Mouse (Mus musculus) frontal cortex, postnatal 10 days (tissue): ENCODE results near the gene Tarsl2.
A peak's percentile ranks its signal among the peaks of the same experiment; 100 is the strongest.

Source experiments
- DNase-seq, 2 experiments: peaks; one replicate each; pipeline ENCODE4 v3.0.0; 2022; ENCODE audit warnings: low spot score in 2 of 2, mixed read lengths in 1 of 2

Tarsl2 gene

GRCm38 (mm10) chr7:65657490-65658120, 12.9 kb downstream of the Tarsl2 start:
- DNase-seq, result no peak

DNA sequence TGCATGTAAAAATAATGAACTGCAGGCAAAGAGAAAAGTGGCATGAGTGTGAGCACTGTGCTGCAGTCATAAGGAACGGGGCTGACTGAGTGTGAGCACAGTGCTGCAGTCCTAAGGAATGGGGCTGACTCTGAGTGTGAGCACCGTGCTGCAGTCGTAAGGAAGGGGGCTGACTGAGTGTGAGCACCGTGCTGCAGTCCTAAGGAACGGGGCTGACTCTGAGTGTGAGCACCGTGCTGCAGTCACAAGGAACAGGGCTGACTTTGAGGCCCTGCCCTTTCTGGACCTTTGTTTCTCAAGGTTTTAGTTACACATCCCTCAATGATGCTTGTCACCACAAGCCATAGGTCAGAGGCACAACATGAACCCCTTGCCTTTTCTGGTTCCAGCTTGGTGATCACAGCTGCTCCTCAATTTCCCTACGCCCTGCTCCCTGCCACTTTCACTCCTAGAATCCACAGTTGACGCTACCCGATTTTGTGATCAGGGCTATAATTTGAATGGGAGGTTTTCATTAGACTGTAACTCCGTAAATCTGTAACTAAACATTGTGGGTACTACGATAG, 18.6 kb downstream of the Tarsl2 start:
- DNase-seq, result no peak

GRCm38 (mm10) chr7:65663886-65664285, 19.2 kb downstream of the Tarsl2 start:
- DNase-seq, result no peak

DNA sequence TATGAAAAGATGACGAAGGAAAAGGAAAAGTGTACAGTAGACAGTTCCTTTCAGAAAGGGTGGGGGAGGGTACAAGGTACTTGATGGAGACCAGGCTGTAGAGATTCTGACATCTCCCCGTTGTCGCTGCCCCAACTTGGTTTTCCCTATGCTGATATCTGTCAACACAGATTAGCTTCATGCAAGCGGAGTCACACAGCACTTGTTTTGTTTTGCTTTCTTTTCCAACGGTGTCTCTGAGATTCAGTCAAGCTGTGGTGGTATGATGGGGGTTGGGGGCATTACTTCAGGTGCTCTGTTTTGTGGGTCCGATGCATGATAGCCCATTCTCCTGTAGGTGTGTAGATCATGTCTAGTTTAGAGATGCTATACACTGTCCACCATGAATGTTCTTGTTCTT, 22.8 kb downstream of the Tarsl2 start:
- DNase-seq, result no peak

- DNase-seq, result no peak
Measured at GRCm38 (mm10) chr7:65678050-65678449, 33.4 kb downstream of the Tarsl2 start.

GRCm38 (mm10) chr7:65678900-65679595, 34.4 kb downstream of the Tarsl2 start:
- no peak for DNase-seq

- no peak for DNase-seq
Measured at GRCm38 (mm10) chr7:65681166-65681565, 36.5 kb downstream of the Tarsl2 start.

DNA sequence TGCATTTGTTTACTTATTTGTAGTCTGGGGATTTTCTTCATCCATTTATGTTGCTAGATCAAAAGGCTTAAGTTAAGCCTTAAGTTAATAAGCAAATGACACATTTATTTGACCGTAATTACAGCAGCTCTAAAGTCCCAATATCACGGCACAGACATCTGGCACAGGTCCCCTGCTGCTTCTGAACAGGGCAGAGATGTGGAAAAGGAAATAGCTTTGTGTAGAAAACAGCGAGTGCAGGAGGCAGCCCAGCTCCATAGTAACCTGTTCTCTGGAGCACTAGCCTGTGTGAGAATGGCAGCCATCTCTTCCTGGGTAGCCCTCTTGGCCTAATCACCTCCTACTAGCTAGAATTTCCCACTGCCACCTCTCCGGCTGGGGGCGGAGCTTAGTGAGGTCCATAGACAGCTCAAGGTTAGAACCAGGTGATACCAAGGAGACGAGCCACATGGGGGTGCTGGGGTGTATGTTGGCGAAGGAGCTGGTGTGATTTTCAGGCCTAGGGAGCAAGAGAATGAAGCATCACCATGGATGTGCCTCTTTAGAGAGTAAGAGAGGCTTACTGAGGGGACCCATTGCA, 39.6 kb downstream of the Tarsl2 start:
- no peak for DNase-seq

GRCm38 (mm10) chr7:65686664-65687063, 42.0 kb downstream of the Tarsl2 start:
- DNase-seq, result no peak

DNA sequence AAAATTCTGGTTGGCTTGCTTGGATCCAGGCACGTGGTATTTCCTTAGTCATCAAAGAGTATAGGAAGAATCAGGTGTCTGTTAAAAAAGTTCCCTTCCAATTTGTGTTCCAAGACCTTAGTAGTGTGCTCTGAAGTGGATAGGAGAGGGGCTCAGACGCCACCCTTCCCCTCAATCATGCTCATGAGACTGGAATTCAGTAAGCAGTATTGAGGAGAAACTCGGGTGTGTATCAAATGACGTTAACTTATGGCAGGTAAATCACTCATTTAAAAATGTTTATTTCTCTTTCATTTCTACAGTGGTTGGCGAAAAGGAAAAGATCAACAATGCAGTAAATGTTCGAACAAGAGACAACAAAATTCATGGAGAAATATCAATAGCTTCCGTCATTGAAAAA, 46.2 kb downstream of the Tarsl2 start, which contains the start of gene Tm2d3:
TSS of gene Tm2d3 (plus strand) at position 301 of the 400 bp plus-strand sequence.
- DNase-seq, result no peak

GRCm38 (mm10) chr7:65691929-65692605, 47.4 kb downstream of the Tarsl2 start:
- DNase-seq, result no peak

- DNase-seq, result no peak
Measured at GRCm38 (mm10) chr7:65692883-65693282, 48.2 kb downstream of the Tarsl2 start.

- peak; percentile 75 to 87 for DNase-seq
Measured at GRCm38 (mm10) chr7:65693301-65693821, 48.7 kb downstream of the Tarsl2 start.

- DNase-seq, result no peak
Measured at GRCm38 (mm10) chr7:65696450-65696849, 51.8 kb downstream of the Tarsl2 start.

GRCm38 (mm10) chr7:65702076-65702475, 57.4 kb downstream of the Tarsl2 start:
- no peak for DNase-seq

GRCm38 (mm10) chr7:65704818-65705242, 60.1 kb downstream of the Tarsl2 start:
- peak; percentile 53 to 75 for DNase-seq

DNA sequence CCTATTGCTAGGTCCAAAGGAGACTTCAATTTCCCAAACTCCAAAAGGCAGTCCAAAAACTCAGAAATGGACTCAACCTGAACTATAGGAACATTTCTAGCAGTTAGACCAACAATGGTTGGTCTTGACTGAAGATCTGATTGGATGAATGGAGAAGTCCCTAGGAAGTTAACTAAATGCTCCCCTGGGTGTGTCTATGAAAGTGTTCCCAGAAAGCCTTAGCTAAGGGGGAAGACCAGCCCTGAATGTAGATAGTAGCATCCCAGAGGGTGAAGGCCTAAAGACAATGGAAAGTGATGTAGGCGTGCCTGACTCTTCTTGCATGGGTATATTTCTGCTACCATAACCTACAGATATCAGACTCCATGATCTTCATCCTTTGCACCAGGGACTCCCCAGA, 63.8 kb downstream of the Tarsl2 start:
- no peak for DNase-seq

GRCm38 (mm10) chr7:65710301-65710700, 65.6 kb downstream of the Tarsl2 start:
- no peak for DNase-seq

GRCm38 (mm10) chr7:65713782-65714181, 69.1 kb downstream of the Tarsl2 start:
- DNase-seq, result no peak

GRCm38 (mm10) chr7:65714304-65714703, 69.6 kb downstream of the Tarsl2 start:
- no peak for DNase-seq

DNA sequence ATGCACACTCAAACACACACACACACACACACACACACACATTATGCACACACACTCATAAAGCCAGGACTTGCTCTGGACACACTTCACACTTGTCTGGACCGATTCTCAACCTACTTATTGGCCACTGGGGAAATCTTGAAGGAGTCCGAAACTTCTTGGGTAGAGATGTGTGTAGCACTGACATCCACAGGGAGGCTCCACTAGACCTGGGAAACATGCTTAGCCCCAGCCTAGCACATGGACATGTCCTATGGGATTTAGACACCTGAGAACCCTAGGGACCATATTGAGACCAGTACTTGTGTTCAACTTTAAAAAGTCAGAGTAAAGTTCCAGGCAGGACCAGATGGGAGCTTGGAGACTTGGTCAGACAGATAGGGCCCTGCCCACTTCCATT, 89.3 kb downstream of the Tarsl2 start:
- DNase-seq, result no peak

- no peak for DNase-seq
Measured at GRCm38 (mm10) chr7:65735261-65735660, 90.6 kb downstream of the Tarsl2 start.
